Mouse (Mus musculus): ENCODE results near the gene Ubxn11. TPM values are rescaled to one million over a fixed set of nuclear protein-coding genes. Genes with fewer than 3 reads are reported as not detected.

Ubxn11 gene
- total RNA-seq, 2 experiments from 2014 or later = 24.0 to 32.1 TPM

GRCm38 (mm10) chr4:134089029-134089428, 13.3 kb upstream of the Ubxn11 start:
- DNase-seq (ENCODE audit: extremely low spot score in 1 of 2, low spot score in 1 of 2) = no peak

- DNase-seq (ENCODE audit: extremely low spot score in 1 of 2, low spot score in 1 of 2) = no peak
Measured at GRCm38 (mm10) chr4:134090521-134091224, 11.7 kb upstream of the Ubxn11 start.

DNA sequence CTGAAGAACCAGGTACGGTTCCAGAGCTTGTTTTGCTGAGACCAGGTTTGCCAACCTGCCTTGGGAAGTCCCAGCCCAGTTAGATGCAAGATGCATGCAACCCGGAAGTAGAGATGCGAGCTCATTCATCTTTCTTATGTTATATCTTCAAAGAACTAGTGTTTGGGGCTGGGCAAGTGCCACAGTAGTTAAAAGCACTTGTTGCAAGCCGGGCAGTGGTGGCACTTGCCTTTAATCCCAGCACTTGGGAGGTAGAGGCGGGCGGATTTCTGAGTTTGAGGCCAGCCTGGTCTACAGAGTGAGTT, 11.2 kb upstream of the Ubxn11 start:
- no peak for DNase-seq (ENCODE audit: extremely low spot score in 1 of 2, low spot score in 1 of 2)

GRCm38 (mm10) chr4:134092382-134093288, 9.7 kb upstream of the Ubxn11 start:
- peak in 1 of 2 experiments; percentile 58 for DNase-seq (ENCODE audit: extremely low spot score in 1 of 2, low spot score in 1 of 2)

DNA sequence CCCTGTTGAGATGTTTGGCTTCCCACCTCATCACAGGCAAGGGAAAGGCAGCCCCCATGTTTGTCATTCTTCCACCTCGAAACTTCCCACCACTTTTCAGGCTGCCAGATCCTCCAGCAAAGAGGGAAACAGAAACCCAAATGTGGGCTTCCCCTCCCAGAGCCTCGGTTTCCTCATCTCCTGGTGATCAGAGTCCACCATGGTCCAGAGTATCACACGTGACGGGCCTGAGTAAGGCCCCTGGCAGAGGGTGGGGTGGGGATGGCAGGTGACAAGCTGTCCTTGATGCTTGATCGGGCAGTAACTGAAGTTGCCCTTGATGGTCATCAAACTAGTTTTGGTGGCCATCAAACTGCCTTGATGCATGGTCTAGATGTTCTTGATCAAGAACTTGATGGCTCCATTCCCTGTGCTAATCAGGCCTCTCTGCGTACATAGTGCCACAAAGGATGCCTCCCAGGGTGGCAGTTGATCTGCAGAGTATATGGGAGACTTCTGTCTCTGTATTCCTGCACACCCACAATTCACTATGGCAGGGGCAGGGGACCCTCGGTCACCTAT, 8.3 kb upstream of the Ubxn11 start:
- no peak for DNase-seq (ENCODE audit: extremely low spot score in 1 of 2, low spot score in 1 of 2)

GRCm38 (mm10) chr4:134094923-134095547, 7.3 kb upstream of the Ubxn11 start, which contains the start of gene Cd52:
Gene Cd52, minus strand, starts transcription at chr4:134095082.
- no peak for DNase-seq (ENCODE audit: extremely low spot score in 1 of 2, low spot score in 1 of 2)

- DNase-seq (ENCODE audit: extremely low spot score in 1 of 2, low spot score in 1 of 2) = no peak
Measured at GRCm38 (mm10) chr4:134096120-134096519, 6.2 kb upstream of the Ubxn11 start.

DNA sequence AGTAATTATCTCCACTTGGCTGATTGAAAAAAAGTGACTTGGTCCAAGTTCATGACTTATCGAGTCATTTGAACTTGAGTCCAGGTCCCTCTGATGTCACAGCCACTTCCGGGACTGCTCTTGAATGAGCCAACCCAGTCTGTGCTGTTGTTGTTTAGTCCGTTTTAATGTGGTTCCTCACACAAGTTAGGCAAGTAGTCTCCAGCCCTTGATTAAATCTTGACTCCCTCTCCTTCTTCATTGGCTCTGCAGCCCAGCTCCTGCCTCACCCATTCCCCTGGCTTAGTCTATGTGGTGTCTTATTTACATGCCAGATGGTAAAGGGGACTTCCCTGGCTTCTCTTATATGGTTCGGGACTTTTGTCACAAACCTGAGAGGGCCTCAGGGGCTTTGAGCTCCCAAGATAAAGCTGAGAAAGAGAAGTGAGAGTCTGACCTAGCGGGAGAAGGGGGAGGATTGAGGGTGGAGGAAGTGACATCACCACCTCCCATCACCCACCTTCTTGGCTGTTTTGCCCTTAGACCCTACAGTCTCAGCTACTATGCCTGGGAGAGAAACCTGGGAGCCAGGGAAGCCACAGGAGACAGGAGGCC, 5.3 kb upstream of the Ubxn11 start:
- no peak for DNase-seq (ENCODE audit: extremely low spot score in 1 of 2, low spot score in 1 of 2)

- no peak for DNase-seq (ENCODE audit: extremely low spot score in 1 of 2, low spot score in 1 of 2)
Measured at GRCm38 (mm10) chr4:134098628-134099027, 3.7 kb upstream of the Ubxn11 start.

- DNase-seq (ENCODE audit: extremely low spot score in 1 of 2, low spot score in 1 of 2) = no peak
Measured at GRCm38 (mm10) chr4:134100245-134100644, 2.1 kb upstream of the Ubxn11 start.

DNA sequence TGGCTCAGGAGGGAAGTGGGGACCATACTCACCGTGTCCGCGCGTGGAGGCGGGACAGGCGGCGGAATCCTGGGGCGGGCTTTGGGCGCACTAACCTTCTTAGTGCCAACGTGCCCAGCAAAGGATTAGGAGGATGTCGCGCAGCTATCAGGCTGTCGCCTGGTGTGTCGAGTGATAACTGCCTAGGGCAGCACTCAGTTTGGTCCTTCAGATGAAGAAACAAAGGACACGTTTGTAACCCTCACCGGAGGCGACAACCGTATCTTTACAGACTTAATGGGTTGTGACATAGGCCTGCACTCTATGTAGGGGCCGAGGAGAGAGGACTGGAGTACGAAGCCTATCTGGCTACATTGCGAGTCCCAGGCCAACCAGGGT, 361 bp downstream of the Ubxn11 start:
- no peak for DNase-seq (ENCODE audit: extremely low spot score in 1 of 2, low spot score in 1 of 2)

DNA sequence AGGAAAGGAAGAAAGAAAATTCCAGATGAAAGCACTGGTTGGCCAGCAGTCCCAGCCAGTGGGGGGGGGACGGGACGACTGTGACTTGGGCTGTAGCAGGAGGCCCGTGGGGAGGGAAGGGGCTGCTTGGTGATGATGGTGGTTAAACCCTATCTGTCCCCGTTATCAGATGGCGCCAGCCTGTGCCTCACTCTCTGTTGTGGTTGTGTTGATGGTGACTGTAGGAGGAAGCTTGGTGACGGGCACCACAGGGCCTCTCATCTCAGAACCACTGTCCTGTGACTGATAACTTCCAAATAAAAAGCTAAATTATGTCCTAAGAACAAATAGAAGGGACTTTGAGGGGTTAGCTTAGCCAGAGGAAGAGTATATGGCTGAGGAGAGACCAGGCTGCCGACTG, 3.7 kb downstream of the Ubxn11 start:
- no peak for DNase-seq (ENCODE audit: extremely low spot score in 1 of 2, low spot score in 1 of 2)

DNA sequence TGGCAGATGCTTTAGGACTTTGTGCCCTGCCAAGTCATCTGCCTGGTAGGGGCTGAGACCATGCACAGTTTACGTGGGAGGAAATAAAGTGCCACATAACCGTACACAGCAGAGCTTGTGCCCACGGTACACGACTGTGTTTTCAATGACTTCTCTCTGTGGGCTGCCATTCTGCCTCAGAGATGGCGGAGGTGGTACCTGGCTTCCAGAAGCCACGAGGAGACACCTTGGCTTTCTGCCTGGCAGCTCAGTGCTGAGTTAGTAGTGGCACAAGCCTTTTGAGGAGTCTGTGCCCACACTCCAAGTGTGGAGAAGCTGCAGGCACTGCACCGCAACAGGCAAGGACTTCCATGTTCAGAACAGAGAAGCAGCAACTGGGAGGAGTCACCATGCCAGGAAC, 5.4 kb downstream of the Ubxn11 start:
- no peak for DNase-seq (ENCODE audit: extremely low spot score in 1 of 2, low spot score in 1 of 2)

DNA sequence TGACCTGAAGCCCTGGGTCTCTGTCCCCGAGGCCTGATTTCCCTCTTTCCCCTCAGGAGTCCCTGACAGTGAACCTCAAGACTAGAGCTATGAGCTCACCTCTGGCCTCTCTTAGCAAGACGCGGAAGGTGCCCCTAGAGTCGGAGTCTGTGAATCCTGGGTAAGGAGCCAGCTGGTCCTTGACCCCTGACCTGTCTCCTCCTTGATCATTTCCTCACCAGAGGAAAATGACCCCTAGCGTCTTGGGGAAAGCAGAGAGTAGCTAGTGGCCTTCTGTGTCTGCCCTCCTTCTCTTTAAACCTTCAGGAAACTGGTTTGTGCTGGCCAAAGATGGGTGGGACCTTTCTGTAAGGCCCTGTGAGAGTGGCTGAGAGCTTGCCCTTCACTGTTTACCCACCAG, 5.8 kb downstream of the Ubxn11 start:
- DNase-seq (ENCODE audit: extremely low spot score in 1 of 2, low spot score in 1 of 2) = no peak

- no peak for DNase-seq (ENCODE audit: extremely low spot score in 1 of 2, low spot score in 1 of 2)
Measured at GRCm38 (mm10) chr4:134110653-134111052, 8.3 kb downstream of the Ubxn11 start.

GRCm38 (mm10) chr4:134112403-134112802, 10.0 kb downstream of the Ubxn11 start:
- DNase-seq (ENCODE audit: extremely low spot score in 1 of 2, low spot score in 1 of 2) = no peak

DNA sequence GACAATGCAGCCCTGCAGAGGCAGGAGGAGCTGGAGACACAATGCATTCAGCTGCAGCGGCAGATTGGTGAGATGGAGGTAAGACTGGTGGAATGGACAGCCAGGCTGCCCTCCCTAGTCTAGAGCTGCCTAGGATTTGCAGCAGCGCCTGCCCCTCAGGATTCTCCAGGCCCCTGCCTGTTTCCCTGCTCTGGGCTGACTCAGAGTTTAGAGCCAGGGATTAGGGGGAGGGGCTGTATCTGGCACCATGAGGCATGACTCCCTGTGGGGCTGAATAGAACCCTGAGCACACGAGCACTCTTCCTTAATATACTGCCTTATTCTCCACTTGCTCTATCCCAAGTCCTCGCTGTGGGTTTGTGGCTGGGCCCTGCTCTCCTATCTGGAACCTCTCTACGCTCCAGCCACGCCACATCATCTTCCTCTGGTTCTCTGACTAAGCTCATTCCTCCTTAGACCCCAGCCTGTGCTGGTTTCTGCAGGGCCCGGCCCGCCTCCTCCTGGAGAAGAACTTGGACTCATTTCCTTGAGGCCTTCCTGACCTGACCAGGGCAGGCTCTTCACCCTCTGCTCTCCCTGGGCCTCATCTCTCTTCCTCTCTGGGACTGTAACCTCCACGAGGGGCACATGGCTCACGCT, 11.1 kb downstream of the Ubxn11 start:
- no peak for DNase-seq (ENCODE audit: extremely low spot score in 1 of 2, low spot score in 1 of 2)

GRCm38 (mm10) chr4:134114038-134114437, 11.7 kb downstream of the Ubxn11 start:
- DNase-seq (ENCODE audit: extremely low spot score in 1 of 2, low spot score in 1 of 2) = no peak

- DNase-seq (ENCODE audit: extremely low spot score in 1 of 2, low spot score in 1 of 2) = no peak
Measured at GRCm38 (mm10) chr4:134115215-134116144, 13.1 kb downstream of the Ubxn11 start.
